Mouse (Mus musculus) forebrain, postnatal 0 days (tissue): Measurements from ENCODE around the gene Blmh. TPM values are rescaled to one million over a fixed set of nuclear protein-coding genes. Genes with fewer than 3 reads are reported as not detected.

Source experiments
- ATAC-seq: fragments of 200-750 bp; cut with Nextera tagmentation; 2 replicates; pipeline ENCODE4 v1.8.0; 2017; ENCODE audit warnings: mild to moderate bottlenecking, moderate library complexity
- DNase-seq: peaks from one replicate; pipeline ENCODE4 v3.0.0-alpha.2; 2015
- H3K27ac ChIP-seq: fragments of 300-500 bp; sonication (generic); 2 replicates; pipeline ENCODE4 v1.5.1; 2014; ENCODE audit warnings: low read depth, mild to moderate bottlenecking, antibody characterized with exemption, low read length, moderate library complexity, mixed read lengths
- H3K27me3 ChIP-seq: fragments of 300-500 bp; sonication (generic); 2 replicates; pipeline ENCODE4 v1.6.1; 2014; ENCODE audit warnings: mild to moderate bottlenecking, low read length, mixed read lengths; ENCODE audit not compliant: insufficient read depth
- H3K36me3 ChIP-seq: fragments of 300-500 bp; sonication (generic); 2 replicates; pipeline ENCODE4 v1.6.1; 2014; ENCODE audit warnings: mild to moderate bottlenecking, moderate library complexity; ENCODE audit not compliant: insufficient read depth
- H3K4me1 ChIP-seq: fragments of 300-500 bp; sonication (generic); 2 replicates; pipeline ENCODE4 v1.6.1; 2014; ENCODE audit warnings: antibody characterized with exemption; ENCODE audit not compliant: insufficient read depth
- H3K4me2 ChIP-seq: fragments of 300-500 bp; sonication (generic); 2 replicates; pipeline ENCODE4 v1.6.1; 2014; ENCODE audit warnings: low read depth, mild to moderate bottlenecking, moderate library complexity
- H3K4me3 ChIP-seq: fragments of 300-500 bp; sonication (generic); 2 replicates; pipeline ENCODE4 v1.5.1; 2014; ENCODE audit warnings: low read depth, low read length, mixed read lengths
- H3K9ac ChIP-seq: fragments of 300-500 bp; sonication (generic); 2 replicates; pipeline ENCODE4 v1.6.1; 2014; ENCODE audit warnings: mild to moderate bottlenecking
- H3K9me3 ChIP-seq: fragments of 300-500 bp; sonication (generic); 2 replicates; pipeline ENCODE4 v1.6.1; 2016; ENCODE audit warnings: low read length
- CTCF ChIP-seq: sonication (generic); IDR thresholded peaks from 2 replicates; pipeline ENCODE4 v1.5.1; 2016; ENCODE audit warnings: antibody characterized with exemption, control low read depth, low read depth
- WGBS: fragments of 180-500 bp; shearing (Covaris S2); extraction: QIAGEN DNeasy Blood & Tissue Kit; methylation state at CpG from one replicate; pipeline ENCODE4 v1.1.7; 2014; 5-methylcytosine and 5-hydroxymethylcytosine counted together
- polyA plus RNA-seq: library from polyadenylated mRNA; unstranded; fragments of >200 nt; fragmentation: Nextera tagmentation; extraction: Ambion mirVana; gene quantifications from 2 replicates; pipeline ENCODE4 v1.2.1, GENCODE M21; 2015
- total RNA-seq: library from RNA; depleted of rRNA; stranded (reverse); fragments of >200 nt; gene quantifications from 2 replicates; pipeline ENCODE4 v1.2.3, GENCODE M21; 2014; rRNA removed

Gene Blmh
- total RNA-seq = 98.1 and 106 TPM in 2 replicates
- 91.1 and 111 TPM in 2 replicates for polyA plus RNA-seq

DNA sequence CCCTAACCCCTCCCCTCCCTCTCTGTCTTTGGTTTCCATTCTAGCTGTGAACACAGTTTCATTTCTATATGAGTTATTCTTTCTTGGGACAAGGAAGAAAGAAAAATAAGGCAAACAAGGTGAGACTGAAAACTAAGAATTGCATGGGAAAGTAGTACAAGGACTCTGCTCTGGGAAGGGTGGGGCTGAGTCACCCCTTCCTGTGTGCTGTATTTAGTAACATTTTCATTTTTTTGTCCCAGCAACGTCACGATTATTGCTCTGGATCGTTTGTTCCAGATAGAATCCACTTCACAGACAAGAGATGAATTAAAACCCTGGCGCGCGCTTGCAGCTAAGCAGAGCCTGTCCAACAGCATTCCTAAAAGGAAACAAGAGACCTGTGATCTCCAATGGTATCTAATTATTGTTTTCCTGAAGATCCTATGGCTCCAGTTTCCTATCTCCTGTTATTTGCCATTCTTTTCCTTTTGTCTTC, at the start of gene Blmh:
TSS of gene Blmh (plus strand) at position 51 of the 478 bp plus-strand sequence.
- DNase-seq = no peak
- WGBS = 74% methylated on average over 6 of the region's 6 CpGs
- no peak for TF ChIP-seq CTCF
- Histone ChIP-seq H3K9ac (no peak within 1 kb of the TSS), H3K4me3 (no peak within 1 kb of the TSS), H3K36me3 (no peaks in the 10 kb centered on the region), H3K9me3 (no peaks in the 10 kb centered on the region), H3K27me3 (no peaks in the 10 kb centered on the region), H3K4me1 (no peaks in the 10 kb centered on the region), H3K4me2 (no peak within 1 kb of the TSS), H3K27ac (no peak within 1 kb of the TSS)
- no peak for ATAC-seq

DNA sequence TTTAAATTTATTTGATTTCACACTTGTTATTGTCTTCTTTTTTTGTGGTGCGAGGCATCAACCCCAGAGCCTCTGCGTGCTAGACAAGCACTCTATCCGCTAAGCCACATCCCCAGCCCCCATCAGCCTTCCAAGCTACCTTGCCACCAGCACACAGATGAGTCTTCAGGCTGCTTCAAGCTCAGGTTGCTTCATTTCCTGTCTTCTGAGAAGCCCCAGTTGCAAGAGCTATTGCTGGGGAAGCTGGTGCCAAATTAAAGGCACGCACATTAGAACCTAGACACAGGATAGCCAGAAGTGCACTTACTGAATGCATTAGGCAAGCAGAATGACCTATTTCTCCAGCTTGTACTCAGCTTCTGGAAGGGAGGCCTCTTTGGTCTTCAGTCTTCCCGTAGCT, 44.8 kb upstream of the Blmh start:
- Histone ChIP-seq H3K27ac (no peak overlapping the region), H3K9me3 (no peaks in the 10 kb centered on the region), H3K36me3 (no peaks in the 10 kb centered on the region), H3K4me3 (no peak overlapping the region), H3K4me2 (no peak overlapping the region), H3K27me3 (no peaks in the 10 kb centered on the region), H3K4me1 (no peaks in the 10 kb centered on the region), H3K9ac (no peak overlapping the region)
- no peak for TF ChIP-seq CTCF
- 92% methylated on average over 5 of the region's 5 CpGs for WGBS
- DNase-seq (no peak), ATAC-seq (no peak)

DNA sequence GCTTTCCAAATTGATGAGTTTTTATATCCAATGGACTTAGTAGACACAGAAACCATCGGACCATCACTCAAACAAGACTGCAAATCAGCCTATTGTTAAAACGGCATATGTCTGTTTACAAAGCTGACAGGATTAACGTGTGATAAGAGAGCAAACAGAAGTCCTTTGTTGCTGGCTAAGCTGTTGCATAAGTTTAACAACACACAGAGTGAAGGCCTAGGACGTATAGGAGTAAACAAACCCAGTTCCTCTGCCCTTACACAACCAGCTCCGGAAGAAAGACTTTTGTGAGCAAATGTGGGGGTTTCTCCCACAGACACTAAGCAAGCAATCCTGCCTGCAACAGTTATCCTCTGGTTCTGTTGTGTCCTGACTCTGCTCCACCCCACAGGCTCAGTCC, 40.2 kb upstream of the Blmh start:
- H3K4me2 ChIP-seq = no peak overlapping the region
- no peaks in the 10 kb centered on the region for H3K27me3 ChIP-seq
- H3K9ac ChIP-seq = no peak overlapping the region
- DNase-seq (no peak), ATAC-seq (no peak)
- TF ChIP-seq CTCF = no peak
- H3K27ac ChIP-seq = no peak overlapping the region
- no peaks in the 10 kb centered on the region for H3K4me1 ChIP-seq
- no peaks in the 10 kb centered on the region for H3K9me3 ChIP-seq
- no peak overlapping the region for H3K4me3 ChIP-seq
- no peaks in the 10 kb centered on the region for H3K36me3 ChIP-seq
- 23% methylated on average over 5 of the region's 5 CpGs for WGBS

DNA sequence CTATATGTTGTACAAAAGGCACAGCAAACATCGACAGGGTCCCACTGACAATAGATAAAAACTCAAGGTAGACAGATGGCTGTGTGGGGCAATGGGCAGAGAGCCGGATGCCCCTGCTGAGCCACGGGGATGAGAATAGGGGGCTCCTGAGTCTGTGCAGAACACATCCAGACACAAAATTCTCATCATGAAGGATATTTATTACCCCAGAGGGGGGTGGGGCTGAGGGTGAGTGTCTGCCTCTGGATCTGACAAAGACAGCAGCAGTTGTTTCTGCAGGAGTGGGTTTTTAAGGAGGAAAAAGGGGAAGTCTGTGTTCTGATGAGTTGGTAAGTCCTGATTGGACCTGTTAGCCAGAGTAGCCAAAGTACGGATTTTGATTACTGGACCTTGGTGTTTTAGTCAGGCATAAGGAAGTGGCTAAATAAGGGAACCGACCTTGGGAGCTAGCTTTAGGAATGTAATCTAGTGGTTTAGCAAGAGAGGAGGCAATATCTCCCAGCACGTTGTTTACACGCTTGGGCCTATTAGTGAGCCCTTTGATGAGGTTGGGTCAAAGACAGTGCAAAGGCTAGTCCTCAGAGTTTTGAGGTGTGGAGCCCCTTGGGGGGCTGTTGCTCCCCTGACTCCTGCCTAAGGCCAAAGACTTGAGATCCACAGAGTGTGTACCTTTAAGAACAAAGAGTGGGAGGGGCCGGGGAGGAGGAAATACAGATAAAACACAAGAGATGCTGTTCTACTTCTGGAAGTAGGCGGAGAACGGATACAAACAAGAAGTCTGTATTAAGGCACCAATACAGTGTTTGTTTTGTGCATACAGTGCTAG, 35.1 kb upstream of the Blmh start:
- no peaks in the 10 kb centered on the region for H3K9me3 ChIP-seq
- no peak overlapping the region for H3K27ac ChIP-seq
- H3K36me3 ChIP-seq = no peaks in the 10 kb centered on the region
- H3K27me3 ChIP-seq = no peaks in the 10 kb centered on the region
- no peak overlapping the region for H3K4me2 ChIP-seq
- peak; percentile 14; the same call in 1 of the 2 replicates for ATAC-seq
- DNase-seq = no peak
- no peak overlapping the region for H3K4me3 ChIP-seq
- H3K4me1 ChIP-seq = no peaks in the 10 kb centered on the region
- 72% methylated on average over 10 of the region's 10 CpGs for WGBS
- no peak overlapping the region for H3K9ac ChIP-seq
- no peak for TF ChIP-seq CTCF

DNA sequence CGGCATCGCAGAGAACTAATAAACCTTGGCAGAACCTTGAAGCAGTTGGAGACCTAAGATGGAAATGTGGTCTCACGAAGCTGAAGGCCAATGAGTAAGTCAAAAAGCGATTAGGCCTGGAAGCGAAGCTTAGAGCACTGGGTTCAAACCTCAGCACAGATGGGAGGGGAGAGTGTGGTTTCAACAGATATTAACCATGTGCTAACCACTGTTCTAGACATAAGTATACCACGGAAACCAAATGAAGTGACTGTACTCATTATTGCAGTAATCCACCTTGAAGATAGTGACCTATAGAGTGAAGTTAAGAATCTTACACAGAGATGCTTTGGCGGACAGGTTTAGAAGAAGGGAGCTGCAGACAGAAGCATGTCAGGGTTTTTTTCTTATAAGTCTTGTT, 33.4 kb upstream of the Blmh start:
- Histone ChIP-seq H3K36me3 (no peaks in the 10 kb centered on the region), H3K4me2 (no peak overlapping the region), H3K27me3 (no peaks in the 10 kb centered on the region), H3K4me3 (no peak overlapping the region), H3K27ac (no peak overlapping the region), H3K4me1 (no peaks in the 10 kb centered on the region), H3K9me3 (no peaks in the 10 kb centered on the region), H3K9ac (no peak overlapping the region)
- WGBS = 92% methylated on average over 7 of the region's 7 CpGs
- no peak for ATAC-seq
- no peak for TF ChIP-seq CTCF
- no peak for DNase-seq

DNA sequence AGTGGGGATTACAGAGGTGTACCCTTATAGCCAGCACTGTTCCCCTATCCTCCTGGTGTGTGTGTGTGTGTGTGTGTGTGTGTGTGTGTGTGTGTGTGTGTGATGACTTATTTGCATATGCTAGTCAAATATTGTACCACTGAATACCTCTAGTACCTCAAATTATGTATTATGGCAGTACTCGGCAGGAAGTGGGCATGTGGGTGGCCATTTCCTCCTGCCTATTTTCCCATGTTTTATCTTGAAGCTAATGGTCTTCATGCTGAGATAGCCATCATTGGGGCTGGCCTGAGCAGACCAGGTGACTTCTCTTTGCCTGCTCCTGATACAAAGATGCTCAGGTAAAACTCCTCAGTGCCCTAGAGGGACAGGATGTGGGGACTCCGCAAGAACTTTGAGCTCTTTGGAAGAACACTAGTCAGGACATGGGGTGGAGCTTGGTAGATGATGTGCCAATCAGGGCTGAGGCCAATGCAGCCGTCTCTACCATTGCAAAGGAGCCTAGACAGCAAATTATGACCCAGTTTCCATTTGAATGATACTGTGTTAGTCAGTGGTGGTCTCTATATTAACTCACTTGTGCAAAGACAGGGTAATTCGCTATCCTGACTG, 32.8 kb upstream of the Blmh start:
- H3K9ac ChIP-seq = no peak overlapping the region
- no peaks in the 10 kb centered on the region for H3K4me1 ChIP-seq
- H3K27ac ChIP-seq = no peak overlapping the region
- no peaks in the 10 kb centered on the region for H3K36me3 ChIP-seq
- no peak for ATAC-seq
- no peak overlapping the region for H3K4me3 ChIP-seq
- TF ChIP-seq CTCF = no peak
- H3K27me3 ChIP-seq = no peaks in the 10 kb centered on the region
- 76% methylated on average over 4 of the region's 4 CpGs for WGBS
- no peaks in the 10 kb centered on the region for H3K9me3 ChIP-seq
- DNase-seq = no peak
- H3K4me2 ChIP-seq = no peak overlapping the region

DNA sequence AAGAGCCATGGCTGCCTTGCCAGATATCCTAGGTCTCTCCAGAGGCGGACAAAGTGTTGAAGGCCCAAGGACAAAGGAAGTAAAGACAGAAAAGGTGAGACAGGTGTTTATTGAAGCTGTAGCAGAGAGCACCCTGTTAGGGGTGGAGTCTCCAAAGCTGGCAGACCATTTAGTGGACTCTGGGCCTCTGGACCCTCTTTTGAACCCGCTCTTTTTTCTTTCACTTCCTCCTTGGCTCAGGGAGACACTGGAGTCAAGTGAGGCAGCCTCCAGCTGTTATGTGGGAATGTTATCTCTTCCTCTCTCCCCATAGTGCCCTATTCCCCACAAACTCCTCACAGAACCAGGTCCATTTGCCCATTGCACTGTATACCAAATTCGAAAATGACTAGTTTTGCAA, 31.6 kb upstream of the Blmh start:
- TF ChIP-seq CTCF = no peak
- no peaks in the 10 kb centered on the region for H3K36me3 ChIP-seq
- DNase-seq (no peak), ATAC-seq (no peak)
- H3K27me3 ChIP-seq = no peaks in the 10 kb centered on the region
- WGBS = 81% methylated on average over 3 of the region's 3 CpGs
- H3K4me2 ChIP-seq = no peak overlapping the region
- no peaks in the 10 kb centered on the region for H3K9me3 ChIP-seq
- no peak overlapping the region for H3K27ac ChIP-seq
- no peak overlapping the region for H3K9ac ChIP-seq
- H3K4me1 ChIP-seq = no peaks in the 10 kb centered on the region
- no peak overlapping the region for H3K4me3 ChIP-seq
